Mouse (Mus musculus) neural tube, embryonic 14.5 days (tissue): ENCODE measurements around the gene Pcsk6. TPM values are rescaled to one million over a fixed set of nuclear protein-coding genes. Genes with fewer than 3 reads are reported as not detected.
"Not testable (repeated sequence)": the region's sequence is repeated elsewhere in the genome, so short reads cannot be mapped to it uniquely, and the experiment has no call there.

Experiments used
- ATAC-seq: fragments of 200-750 bp; cut with Nextera tagmentation; 2 replicates; pipeline ENCODE4 v1.8.0; 2017; ENCODE audit warnings: low read depth, mild to moderate bottlenecking, moderate TSS enrichment, moderate library complexity
- H3K27ac ChIP-seq: fragments of 300-500 bp; sonication (generic); 2 replicates; pipeline ENCODE4 v1.5.1; 2014; ENCODE audit warnings: low read depth, mild to moderate bottlenecking, control low read depth, low read length, moderate library complexity, mixed read lengths
- H3K27me3 ChIP-seq: fragments of 300-500 bp; sonication (generic); 2 replicates; pipeline ENCODE4 v1.6.1; 2014; ENCODE audit warnings: low read length; ENCODE audit not compliant: control insufficient read depth, insufficient read depth
- H3K36me3 ChIP-seq: fragments of 300-500 bp; sonication (generic); 2 replicates; pipeline ENCODE4 v1.6.1; 2014; ENCODE audit warnings: low read length, mixed read lengths; ENCODE audit not compliant: control insufficient read depth, insufficient read depth
- H3K4me1 ChIP-seq: fragments of 300-500 bp; sonication (generic); 2 replicates; pipeline ENCODE4 v1.6.1; 2014; ENCODE audit warnings: low read length; ENCODE audit not compliant: control insufficient read depth, insufficient read depth
- H3K4me2 ChIP-seq: fragments of 300-500 bp; sonication (generic); 2 replicates; pipeline ENCODE4 v1.6.1; 2014; ENCODE audit warnings: mild to moderate bottlenecking, low read depth, low read length, control low read depth
- H3K4me3 ChIP-seq: fragments of 300-500 bp; sonication (generic); 2 replicates; pipeline ENCODE4 v1.5.1; 2014; ENCODE audit warnings: low read depth, low read length, control low read depth, mixed read lengths
- H3K9ac ChIP-seq: fragments of 300-500 bp; sonication (generic); replicated peaks from 2 replicates; pipeline ENCODE4 v1.6.1; 2014; ENCODE audit warnings: low read depth, mild to moderate bottlenecking, control low read depth, low read length, mixed read lengths
- H3K9me3 ChIP-seq: fragments of 300-500 bp; sonication (generic); 2 replicates; pipeline ENCODE4 v1.6.1; 2016; ENCODE audit warnings: low read length; ENCODE audit not compliant: control insufficient read depth
- WGBS: fragments of 180-500 bp; shearing (Covaris S2); extraction: QIAGEN DNeasy Blood & Tissue Kit; methylation state at CpG from one replicate; pipeline ENCODE4 v1.1.7; 2014; 5-methylcytosine and 5-hydroxymethylcytosine counted together
- polyA plus RNA-seq: library from polyadenylated mRNA; unstranded; fragments of >200 nt; fragmentation: Nextera tagmentation; extraction: Ambion mirVana; gene quantifications from 2 replicates; pipeline ENCODE4 v1.2.1, GENCODE M21; 2014

Gene Pcsk6
- polyA plus RNA-seq: 1.4 and 2.6 TPM in 2 replicates

DNA sequence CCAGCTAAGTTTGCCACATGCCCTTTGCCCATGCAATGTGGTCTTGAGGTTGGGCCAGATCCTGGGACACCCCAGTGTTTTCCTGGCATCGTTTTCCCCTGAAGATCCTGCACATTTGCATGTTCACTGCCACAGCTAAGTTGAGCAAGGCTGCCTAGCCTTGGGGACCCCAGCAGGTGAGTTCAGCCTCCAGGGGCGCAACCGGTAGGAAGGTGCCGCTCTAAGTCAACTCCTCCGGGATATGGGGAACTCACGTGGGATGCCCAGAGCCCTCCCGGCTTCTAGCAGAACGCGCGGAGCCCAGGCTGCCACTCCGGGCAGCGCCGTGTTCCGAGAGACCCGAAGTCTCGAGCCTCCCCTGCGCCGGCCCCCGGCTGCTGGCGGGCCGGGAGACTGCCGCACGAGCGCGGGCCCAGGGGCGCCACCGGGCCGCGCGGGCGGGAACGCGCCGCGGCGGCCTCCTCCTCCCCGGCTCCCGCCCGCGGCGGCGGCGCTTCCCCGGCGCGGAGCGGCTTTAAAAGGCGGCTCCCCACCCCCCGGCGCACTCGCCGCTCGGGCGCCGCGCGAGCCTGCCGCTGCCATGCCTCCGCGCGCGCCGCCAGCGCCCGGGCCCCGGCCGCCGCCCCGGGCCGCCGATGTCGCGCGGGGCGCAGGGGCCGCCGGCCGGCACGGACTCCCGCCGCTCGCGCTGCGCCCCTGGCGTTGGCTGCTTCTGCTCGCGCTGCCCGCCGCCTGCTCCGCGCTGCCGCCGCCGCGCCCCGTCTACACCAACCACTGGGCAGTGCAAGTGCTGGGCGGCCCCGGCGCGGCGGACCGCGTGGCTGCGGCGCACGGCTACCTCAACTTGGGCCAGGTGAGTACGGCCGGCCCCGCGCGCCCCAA, at the start of gene Pcsk6:
Pcsk6 (plus strand) TSS at position 144 of the 882 bp plus-strand sequence.
- no peak within 1 kb of the TSS for H3K27ac ChIP-seq
- peak within 1 kb of the TSS; percentile 95 for H3K4me2 ChIP-seq
- H3K9ac ChIP-seq: peak within 1 kb of the TSS; percentile 56
- peaks cover 24% of the 10 kb centered on the region for H3K27me3 ChIP-seq
- WGBS: under 1% methylated on average over 81 of the region's 111 CpGs
- H3K36me3 ChIP-seq: no peaks in the 10 kb centered on the region
- peak within 1 kb of the TSS; percentile 52 for H3K4me3 ChIP-seq
- no peaks in the 10 kb centered on the region for H3K9me3 ChIP-seq
- peaks cover 7% of the 10 kb centered on the region; the same call in 1 of the 2 replicates for H3K4me1 ChIP-seq
- peak; percentile 81 for ATAC-seq

DNA sequence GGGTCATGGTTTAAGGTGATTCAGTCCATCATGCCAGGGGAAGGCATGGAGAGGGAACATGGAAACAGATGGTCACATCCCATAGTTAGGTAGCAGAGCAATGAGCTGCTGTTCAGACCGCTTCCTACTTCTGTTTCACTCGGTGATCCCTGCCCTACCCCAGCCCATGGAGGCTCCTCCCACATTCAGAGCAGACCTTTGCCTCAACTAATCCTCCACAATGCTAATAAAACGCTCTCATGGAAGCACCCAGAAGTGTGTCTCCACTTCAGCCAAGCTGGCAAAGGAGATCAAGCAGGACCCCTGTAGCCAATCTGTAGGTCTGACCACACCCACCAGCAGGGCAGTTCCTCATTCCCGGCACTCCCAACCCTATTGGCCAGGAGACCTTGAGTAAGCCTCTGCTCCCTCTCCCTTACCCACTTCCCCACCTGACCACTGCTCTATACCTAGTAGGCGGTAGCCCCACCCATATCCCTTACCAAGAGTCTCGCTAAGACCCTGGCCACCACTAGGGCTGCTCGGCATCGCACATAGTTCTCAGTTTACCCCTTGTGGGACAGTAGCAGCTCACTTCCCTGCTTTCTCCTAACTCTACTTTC, 47.8 kb upstream of the Pcsk6 start:
- Histone ChIP-seq H3K27ac (no peak overlapping the region), H3K9ac (no peak overlapping the region), H3K9me3 (no peaks in the 10 kb centered on the region), H3K36me3 (no peaks in the 10 kb centered on the region), H3K4me1 (no peaks in the 10 kb centered on the region), H3K4me3 (no peak overlapping the region), H3K27me3 (no peaks in the 10 kb centered on the region), H3K4me2 (no peak overlapping the region)
- WGBS: 90% methylated on average over 8 of the region's 8 CpGs
- no peak for ATAC-seq

DNA sequence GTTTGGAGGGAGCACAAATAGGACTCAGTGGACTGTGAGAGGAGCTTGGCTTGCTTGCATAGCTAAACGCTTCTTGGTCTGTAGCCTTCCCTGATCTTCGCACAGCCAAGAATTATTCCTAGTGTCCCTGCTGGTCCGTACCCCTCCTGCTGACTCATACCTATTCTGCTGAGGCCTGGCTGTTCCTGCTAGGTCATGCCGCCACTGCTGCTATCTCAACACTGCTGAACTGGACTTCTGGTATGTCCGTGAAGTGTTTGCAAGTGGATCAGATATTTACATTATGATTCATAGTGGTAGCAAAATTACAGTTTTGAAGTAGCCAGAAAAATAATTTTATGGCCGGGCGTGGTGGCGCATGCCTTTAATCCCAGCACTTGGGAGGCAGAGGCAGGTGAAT, 44.0 kb upstream of the Pcsk6 start:
- H3K9me3 ChIP-seq: no peaks in the 10 kb centered on the region
- no peaks in the 10 kb centered on the region for H3K36me3 ChIP-seq
- H3K4me1 ChIP-seq: no peaks in the 10 kb centered on the region
- no peak overlapping the region for H3K4me2 ChIP-seq
- no peak overlapping the region for H3K4me3 ChIP-seq
- 94% methylated on average over 8 of the region's 8 CpGs for WGBS
- no peak overlapping the region for H3K27ac ChIP-seq
- no peaks in the 10 kb centered on the region for H3K27me3 ChIP-seq
- ATAC-seq: no peak
- H3K9ac ChIP-seq: no peak overlapping the region

DNA sequence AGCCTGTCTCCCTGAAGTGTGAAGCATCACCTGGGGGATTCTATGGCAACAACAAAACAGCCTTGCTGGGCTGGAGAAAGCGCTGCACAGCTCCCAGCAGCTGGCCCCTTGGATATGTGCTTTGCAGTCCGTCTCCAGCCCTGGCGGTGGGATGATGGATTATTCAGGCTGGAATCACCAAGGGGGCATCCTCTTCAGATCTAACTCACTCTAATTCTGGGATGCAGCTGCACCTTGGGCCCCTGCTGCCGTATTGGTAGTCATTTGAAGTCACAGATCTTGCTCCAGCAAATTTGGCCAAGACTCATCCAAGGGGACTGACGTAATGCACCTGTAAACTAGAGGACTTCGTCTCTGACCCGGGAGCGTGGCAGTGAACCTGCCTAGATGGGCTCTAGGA, 41.1 kb upstream of the Pcsk6 start:
- ATAC-seq: no peak
- Histone ChIP-seq H3K36me3 (no peaks in the 10 kb centered on the region), H3K4me2 (no peak overlapping the region), H3K4me1 (no peaks in the 10 kb centered on the region), H3K9ac (no peak overlapping the region), H3K27me3 (no peaks in the 10 kb centered on the region), H3K4me3 (no peak overlapping the region), H3K9me3 (no peaks in the 10 kb centered on the region), H3K27ac (no peak overlapping the region)
- 27% methylated on average over 8 of the region's 8 CpGs for WGBS

DNA sequence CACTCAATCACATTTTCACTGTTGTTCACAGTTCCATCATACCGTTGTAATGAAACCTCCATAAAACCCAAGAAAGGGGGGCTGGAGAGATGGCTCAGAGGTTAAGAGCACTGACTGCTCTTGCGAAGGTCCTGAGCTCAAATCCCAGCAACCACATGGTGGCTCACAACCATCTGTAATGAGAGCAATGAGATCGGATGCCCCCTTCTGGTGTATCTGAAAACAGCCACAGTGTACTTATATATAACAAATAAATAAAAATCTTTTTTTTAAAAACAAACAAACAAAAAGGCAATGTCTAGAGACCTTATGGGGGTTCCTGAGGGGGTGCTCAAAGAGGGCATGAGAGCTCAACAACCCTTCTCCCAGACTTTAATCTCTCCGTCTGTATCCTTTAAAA, 39.6 kb upstream of the Pcsk6 start:
- not testable (repeated sequence) for H3K9me3 ChIP-seq, H3K4me1 ChIP-seq, H3K27ac ChIP-seq, ATAC-seq, H3K4me2 ChIP-seq, H3K27me3 ChIP-seq, H3K4me3 ChIP-seq, H3K36me3 ChIP-seq, H3K9ac ChIP-seq
- 73% methylated on average over 4 of the region's 4 CpGs for WGBS

DNA sequence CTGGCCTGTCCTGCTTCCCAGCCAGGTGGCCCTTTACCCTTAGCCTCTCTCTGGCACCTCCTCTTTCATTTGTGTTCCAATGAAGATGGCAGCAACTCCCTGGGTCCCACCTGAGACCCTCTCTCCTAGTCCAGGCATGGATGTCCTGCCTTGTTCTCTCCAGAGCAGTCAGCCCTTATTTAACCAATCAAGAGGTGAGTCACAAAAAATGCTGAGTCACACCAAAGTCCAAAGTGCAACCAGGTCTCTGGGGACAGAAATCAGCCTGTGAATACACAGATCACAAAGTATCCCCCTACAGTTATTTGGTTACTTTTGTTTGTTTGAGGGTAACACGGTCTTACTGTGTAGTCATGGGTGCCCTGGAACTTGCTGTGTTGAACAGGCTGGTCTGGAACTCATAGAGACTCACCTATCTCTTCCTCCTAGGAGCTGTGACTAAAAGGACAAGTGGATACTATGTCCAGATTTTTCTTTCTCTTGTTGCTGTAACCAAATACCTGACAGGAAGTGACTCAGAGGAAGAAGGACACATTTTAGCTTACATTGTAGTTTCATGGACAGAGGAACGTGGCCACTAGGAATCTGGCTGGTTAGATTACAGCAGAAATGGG, 38.9 kb upstream of the Pcsk6 start:
- Histone ChIP-seq H3K27me3 (no peaks in the 10 kb centered on the region), H3K27ac (no peak overlapping the region), H3K4me3 (no peak overlapping the region), H3K9me3 (no peaks in the 10 kb centered on the region), H3K9ac (no peak overlapping the region), H3K4me1 (no peaks in the 10 kb centered on the region), H3K4me2 (no peak overlapping the region), H3K36me3 (no peaks in the 10 kb centered on the region)
- no peak for ATAC-seq
- 77% methylated on average over 2 of the region's 2 CpGs for WGBS

DNA sequence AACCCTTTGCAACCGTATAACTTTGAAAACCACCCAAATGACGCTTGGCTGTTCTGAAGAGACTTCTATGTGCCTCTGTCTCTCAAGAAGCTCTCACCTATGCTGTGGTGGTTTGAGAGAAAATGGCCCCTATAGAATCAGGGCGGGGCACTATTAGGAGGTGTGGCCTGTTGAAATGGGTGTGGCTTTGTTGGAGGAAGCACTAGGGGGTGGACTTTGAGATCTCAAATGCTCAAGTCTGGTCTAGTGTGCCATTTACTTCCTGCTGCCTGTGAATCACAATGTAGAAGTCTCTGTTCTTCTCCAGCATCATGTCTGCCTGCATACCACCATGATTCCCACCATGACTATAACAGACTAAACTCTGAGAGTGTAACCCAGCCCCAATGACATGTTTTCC, 21.8 kb upstream of the Pcsk6 start:
- H3K27me3 ChIP-seq: no peaks in the 10 kb centered on the region
- no peak overlapping the region for H3K4me3 ChIP-seq
- no peak overlapping the region for H3K27ac ChIP-seq
- H3K4me1 ChIP-seq: no peaks in the 10 kb centered on the region
- no peaks in the 10 kb centered on the region for H3K36me3 ChIP-seq
- ATAC-seq: no peak
- H3K9me3 ChIP-seq: no peaks in the 10 kb centered on the region; the same call in 1 of the 2 replicates
- no peak overlapping the region for H3K4me2 ChIP-seq
- 97% methylated on average over 3 of the region's 3 CpGs for WGBS
- no peak overlapping the region for H3K9ac ChIP-seq

DNA sequence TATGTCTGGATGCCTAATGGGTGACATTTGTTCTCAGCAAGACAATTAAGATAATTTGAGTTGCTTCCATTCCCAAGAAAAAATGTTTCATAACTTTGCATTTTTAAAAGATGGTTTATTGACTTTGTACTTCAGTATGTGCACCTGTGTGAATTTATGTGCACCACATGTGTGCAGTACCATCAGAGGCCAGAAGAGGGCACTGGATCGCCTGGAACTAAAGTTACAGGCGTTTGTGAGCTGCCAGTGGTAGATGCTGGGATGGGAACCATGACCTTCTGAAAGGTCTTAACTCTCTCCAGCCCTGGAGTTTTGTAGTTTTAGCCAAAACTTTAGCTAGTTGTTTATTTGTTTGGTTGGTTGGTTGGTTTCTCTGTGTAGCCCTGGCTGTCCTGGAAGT, 18.3 kb upstream of the Pcsk6 start:
- Histone ChIP-seq H3K27ac (no peak overlapping the region), H3K27me3 (no peaks in the 10 kb centered on the region), H3K9ac (no peak overlapping the region), H3K9me3 (no peaks in the 10 kb centered on the region; the same call in none of the 2 replicates), H3K4me1 (no peaks in the 10 kb centered on the region), H3K36me3 (no peaks in the 10 kb centered on the region), H3K4me2 (no peak overlapping the region), H3K4me3 (no peak overlapping the region)
- ATAC-seq: no peak
- 62% methylated on average over 2 of the region's 2 CpGs for whole genome bisulfite sequencing

DNA sequence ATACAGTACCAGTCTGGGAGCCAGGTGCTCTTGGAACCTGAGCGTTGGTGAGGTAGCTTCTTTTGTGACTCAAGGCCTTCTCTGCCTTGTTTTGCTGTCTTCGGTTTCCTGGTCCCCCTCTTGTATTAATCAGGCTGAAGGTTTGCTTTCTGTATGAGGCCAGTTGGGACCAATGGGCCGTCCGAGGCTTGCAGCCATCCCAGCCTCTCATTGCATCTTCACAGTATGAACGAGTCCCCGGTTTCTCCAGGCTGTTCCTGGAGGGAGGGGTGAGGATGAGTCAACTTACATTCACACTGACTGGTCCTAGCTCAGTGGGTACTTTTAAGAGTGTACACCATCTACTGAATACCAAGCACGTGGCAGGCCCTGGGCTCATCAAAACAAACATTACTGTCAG, 553 bp upstream of the Pcsk6 start:
- 67% methylated on average over 7 of the region's 7 CpGs for WGBS

More for the DNA sequence above, 553 bp upstream of the Pcsk6 start:
- Histone ChIP-seq H3K27ac (no peak overlapping the region), H3K9me3 (no peaks in the 10 kb centered on the region), H3K4me2 (no peak overlapping the region), H3K9ac (no peak overlapping the region), H3K4me3 (no peak overlapping the region), H3K36me3 (no peaks in the 10 kb centered on the region), H3K4me1 (peaks cover 7% of the 10 kb centered on the region; the same call in 1 of the 2 replicates), H3K27me3 (peaks cover 22% of the 10 kb centered on the region)
- no peak for ATAC-seq
